Mouse (Mus musculus): Measurements from ENCODE around the gene Tiam1.

DNA sequence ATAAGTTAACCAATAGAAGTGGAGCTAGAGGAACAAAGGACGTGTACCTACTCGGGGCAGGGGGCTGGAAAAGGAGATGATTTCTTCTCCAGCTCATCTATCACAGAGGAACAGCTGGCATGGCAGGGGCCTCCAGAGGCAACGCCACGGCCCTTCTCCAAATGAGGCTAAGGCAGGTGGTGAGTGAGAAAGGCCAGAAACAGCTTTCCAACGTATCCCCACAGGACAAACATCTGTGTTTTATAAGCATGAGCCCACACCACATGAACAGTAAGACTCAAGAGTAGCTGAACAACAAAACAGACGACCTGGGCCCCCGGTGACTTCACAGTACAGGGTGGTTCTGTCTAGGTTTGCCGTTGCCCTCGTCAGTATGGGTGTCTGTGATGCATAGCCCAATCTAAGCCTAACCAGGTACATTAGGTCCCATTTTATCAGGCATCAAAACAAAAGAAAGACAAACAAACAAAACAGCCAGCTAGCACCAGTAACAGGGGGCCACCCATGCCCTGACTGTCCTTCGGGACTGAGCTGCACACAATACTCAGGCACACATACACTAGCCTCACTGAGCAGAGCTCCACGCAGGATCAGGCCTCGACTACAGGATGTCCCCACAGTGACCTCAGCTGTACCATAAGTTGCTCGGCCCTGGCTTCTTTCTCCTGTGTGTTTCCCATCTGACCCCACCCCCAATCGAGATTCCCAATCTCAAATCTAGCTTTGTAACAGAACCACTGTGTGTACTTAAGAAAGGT, 260.9 kb downstream of the Tiam1 start:
- TF ChIP-seq EP300 (optimal IDR thresholded peaks at IDR 0.05), result no peak
- no peak for TF ChIP-seq CTCF (IDR thresholded peaks at IDR 0.05; ENCODE audit: low read depth)

Data from stomach, postnatal 0 days (tissue).